Mouse (Mus musculus) bone marrow, adult 2 months (tissue): ENCODE measurements at regions not wholly inside any gene's neighbourhood (a gene's known extent, or its start where the extent isn't known, plus 50 kb on each side); places are given as distances from the start of the nearest gene placed in this dataset.

Source experiments
- CTCF ChIP-seq: fragments of 200-500 bp; IDR thresholded peaks from 2 replicates; pipeline ENCODE4 v1.5.1; 2011; ENCODE audit warnings: low read length, control low read depth; ENCODE audit not compliant: control insufficient read depth, insufficient read depth
- POLR2A ChIP-seq: fragments of 200-500 bp; IDR thresholded peaks from 2 replicates; pipeline ENCODE4 v1.6.1; 2011; ENCODE audit warnings: low read depth, mild to moderate bottlenecking, control low read depth, low read length, borderline replicate concordance; ENCODE audit not compliant: control insufficient read depth

- TF ChIP-seq POLR2A (no peak), CTCF (no peak)
Observed at GRCm38 (mm10) chr6:140897111-140897510, 168.0 kb downstream of the Gm11077 start.
